Mouse (Mus musculus) spleen, adult 2 months (tissue): ENCODE data around the gene Ripply1.

Experiments
- CTCF ChIP-seq: fragments of 200-500 bp; IDR thresholded peaks from 2 replicates; pipeline ENCODE4 v1.5.1; 2011; ENCODE audit warnings: mild to moderate bottlenecking, inconsistent platforms; ENCODE audit not compliant: insufficient read depth, insufficient read length, insufficient replicate concordance; ENCODE audit errors: extremely low read depth
- POLR2A ChIP-seq: fragments of 200-500 bp; IDR thresholded peaks from 2 replicates; pipeline ENCODE4 v1.6.1; 2011; ENCODE audit warnings: low read depth, low read length, inconsistent platforms

- no peak for TF ChIP-seq CTCF
- no peak for TF ChIP-seq POLR2A
These were observed 3.6 kb upstream of the Ripply1 start for GRCm38 (mm10) chrX:139785764-139786163.
